Mouse (Mus musculus) kidney, postnatal 36 days (tissue): ENCODE results near the gene Slmap.
"Not testable (repeated sequence)": the region's sequence is repeated elsewhere in the genome, so short reads cannot be mapped to it uniquely, and the experiment has no call there.

Experiments used
- DNase-seq, 2 experiments: peaks; one replicate each; pipeline ENCODE4 v3.0.0; 2021 to 2022; ENCODE audit warnings: mixed read lengths in 2 of 2

Gene Slmap

GRCm38 (mm10) chr14:26532752-26533151 is 2.0 kb downstream of the Slmap start:
- no peak for DNase-seq

- DNase-seq: no peak
Measured at GRCm38 (mm10) chr14:26531410-26532313, 3.1 kb downstream of the Slmap start.

GRCm38 (mm10) chr14:26530350-26530749 is 4.4 kb downstream of the Slmap start:
- DNase-seq: peak; percentile 75 to 86

DNA sequence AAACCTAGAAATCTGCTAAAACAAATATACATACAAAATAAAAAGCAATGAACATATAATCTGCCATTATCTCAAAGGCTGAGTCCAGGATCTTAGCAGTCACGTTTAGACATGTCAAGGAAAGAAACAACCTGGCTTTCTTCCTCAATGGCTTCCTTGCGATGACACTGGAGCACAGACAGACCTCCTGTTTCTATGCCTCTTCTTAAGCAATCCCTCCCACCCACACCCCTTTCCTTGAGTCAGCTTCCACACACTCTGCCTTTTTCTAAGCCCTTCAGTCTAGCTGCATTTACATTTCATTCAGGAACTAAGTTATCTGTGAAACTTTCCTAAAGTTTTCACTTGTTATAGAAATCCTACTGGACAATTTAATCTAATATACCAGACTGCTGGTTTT is 6.4 kb downstream of the Slmap start:
- no peak for DNase-seq

GRCm38 (mm10) chr14:26525955-26526354 is 8.8 kb downstream of the Slmap start:
- DNase-seq: no peak

DNA sequence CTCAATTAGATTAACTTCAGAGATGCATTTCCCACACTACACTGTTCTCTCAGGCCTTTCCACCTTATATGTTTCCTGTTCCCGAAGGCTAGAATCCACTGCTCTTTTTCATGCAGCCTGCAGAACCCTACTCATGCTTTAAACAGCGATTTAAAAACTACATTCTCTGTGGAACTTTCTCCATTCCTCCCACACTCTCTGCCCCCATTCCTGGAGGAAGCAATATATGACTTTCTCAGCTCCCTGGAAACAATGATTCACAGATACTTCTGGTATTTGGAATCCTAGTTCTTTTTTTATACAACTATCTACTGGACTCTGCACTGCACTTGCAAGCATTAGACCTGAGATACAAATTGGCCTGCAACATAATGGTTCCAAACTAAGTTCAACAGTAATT is 11.6 kb downstream of the Slmap start:
- DNase-seq: no peak

GRCm38 (mm10) chr14:26519831-26520230 is 14.9 kb downstream of the Slmap start:
- DNase-seq: no peak

DNA sequence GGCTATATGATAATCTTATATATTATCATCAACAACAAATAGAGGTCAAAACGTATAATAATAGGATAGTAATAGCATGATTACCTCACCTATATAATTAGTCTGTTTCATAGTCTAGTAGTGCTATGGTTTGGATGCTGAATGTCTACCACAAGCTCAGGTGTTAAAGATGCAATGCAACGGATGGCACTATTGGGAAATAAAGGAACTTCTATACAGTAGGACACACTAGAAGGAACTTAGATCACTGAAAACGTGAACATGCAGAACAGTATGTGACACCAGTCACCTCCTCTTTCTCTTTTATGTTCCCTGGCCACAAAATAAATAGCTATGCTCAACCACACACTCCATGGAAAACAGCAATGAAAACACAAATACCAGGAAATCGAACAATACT is 16.9 kb downstream of the Slmap start:
- DNase-seq: no peak

- not testable (repeated sequence) for DNase-seq
Measured at GRCm38 (mm10) chr14:26516232-26516631, 18.5 kb downstream of the Slmap start.

DNA sequence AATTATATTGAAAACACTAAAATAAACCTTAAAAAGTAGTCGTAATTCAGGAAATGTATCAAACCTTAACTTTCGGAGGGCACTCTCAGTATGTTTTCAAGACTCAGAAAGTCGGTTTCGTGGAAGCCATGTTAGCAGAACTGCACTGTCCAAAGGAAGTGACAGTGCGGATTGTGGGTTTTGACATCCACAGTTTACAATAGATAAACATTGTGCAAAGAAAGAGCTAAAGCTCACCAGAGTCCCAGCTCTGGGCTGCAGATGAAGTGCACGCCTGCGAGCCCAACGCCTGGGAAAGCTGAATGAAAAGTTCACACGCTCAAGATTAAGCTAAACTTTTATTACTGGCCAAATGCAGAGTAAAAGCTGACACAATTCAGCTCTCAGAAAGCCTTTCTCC is 18.9 kb downstream of the Slmap start:
- DNase-seq: no peak

DNA sequence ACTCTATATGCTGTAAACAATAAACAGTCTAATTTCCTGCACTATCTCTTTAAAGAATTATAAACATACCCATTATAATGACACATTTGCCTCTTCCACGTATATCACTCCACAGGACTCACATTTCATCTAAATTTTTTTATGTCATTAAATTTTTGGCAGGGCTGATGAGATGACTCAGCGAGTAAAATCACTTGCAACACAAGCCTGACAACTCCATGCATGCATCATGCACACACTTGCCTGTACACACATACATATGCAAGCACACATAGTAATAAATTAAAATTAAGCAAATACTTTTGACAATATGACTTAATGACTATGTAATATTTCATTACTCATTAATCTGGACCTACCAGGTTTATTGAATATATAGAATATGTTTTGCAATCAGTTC is 24.2 kb downstream of the Slmap start:
- no peak for DNase-seq

GRCm38 (mm10) chr14:26508150-26508549 is 26.6 kb downstream of the Slmap start:
- no peak for DNase-seq

DNA sequence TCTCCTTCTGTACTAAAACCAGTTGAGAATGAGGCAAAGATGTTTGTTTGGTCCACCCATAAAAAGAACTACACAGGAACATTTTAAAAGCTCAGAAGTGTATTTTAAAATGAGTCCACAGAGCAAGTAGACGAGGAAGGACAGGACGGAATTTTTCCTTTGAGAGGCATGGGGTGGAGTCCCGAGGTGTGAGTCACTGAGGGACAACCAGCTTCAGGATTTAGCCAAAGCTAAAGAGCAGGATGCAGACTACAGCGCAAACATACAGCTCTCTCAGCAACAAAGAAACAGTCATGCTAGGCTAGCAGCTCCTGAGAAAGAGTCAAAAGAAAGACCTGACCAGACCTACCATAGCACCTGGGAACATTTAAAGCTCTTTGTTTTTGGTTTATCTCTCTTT is 27.4 kb downstream of the Slmap start:
- no peak for DNase-seq

DNA sequence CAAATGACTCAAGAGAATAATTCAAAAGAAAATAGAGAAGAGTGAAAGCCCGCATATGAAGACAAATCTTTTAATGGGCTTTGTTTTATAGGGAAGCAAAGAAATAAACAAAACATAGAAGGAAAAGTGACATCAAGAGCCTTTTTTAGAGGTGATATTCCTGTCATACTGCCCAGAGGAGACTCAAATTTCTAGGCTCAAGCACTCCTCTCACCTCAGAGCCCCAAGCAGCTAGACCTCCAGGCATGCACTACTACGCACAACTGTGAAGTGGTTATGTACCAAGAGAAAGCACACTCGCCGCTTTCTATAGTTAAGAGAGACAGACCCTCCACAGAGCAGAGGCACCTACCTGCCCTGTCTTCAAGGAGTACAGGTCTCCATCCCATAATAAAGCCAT is 30.2 kb downstream of the Slmap start:
- DNase-seq: no peak

GRCm38 (mm10) chr14:26500136-26500933 is 34.4 kb downstream of the Slmap start:
- DNase-seq: no peak

GRCm38 (mm10) chr14:26495021-26495420 is 39.7 kb downstream of the Slmap start:
- DNase-seq: no peak

GRCm38 (mm10) chr14:26491150-26491549 is 43.6 kb downstream of the Slmap start:
- peak; percentile 77 to 87 for DNase-seq

GRCm38 (mm10) chr14:26488329-26489020 is 46.3 kb downstream of the Slmap start:
- peak; percentile 11 to 13 for DNase-seq

DNA sequence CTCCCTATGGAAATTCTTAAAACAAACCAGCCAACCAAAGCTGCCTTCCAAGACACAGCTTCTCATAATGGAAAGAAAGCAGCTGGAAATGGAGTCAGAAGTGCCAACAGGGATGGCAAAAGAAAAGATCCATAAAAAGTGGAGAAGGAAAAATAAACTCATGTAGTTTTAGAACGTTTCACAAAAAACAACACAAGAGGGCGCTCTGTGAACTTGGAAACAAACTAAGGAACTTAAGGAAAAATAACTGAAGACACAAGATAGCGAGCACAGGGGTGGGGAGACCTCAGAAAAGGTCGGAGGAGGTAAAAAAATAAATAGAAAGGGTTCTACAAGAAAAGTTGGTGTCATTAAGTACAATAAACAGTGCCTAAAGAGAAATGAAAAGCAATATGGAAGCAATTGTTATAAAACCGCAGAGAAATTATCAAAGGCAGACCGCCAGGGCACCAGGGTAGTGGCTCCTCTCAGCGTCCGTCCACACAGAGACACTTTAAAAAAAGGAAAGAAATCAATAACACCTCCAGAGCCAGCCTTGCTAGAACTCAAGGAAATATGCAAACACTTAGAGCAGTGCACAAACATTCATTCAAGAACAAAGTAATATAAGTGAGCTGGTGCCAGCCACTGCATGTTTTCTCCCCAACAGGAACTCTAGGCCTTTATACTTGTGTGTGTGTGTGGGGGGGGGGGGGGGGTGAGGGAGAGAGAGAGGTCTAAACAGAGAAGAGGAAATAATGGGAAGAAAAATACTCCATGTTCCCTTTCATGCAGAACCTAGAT is 48.1 kb downstream of the Slmap start:
- DNase-seq: peak; percentile 40 to 50

GRCm38 (mm10) chr14:26481457-26481856 is 53.3 kb downstream of the Slmap start:
- no peak for DNase-seq

DNA sequence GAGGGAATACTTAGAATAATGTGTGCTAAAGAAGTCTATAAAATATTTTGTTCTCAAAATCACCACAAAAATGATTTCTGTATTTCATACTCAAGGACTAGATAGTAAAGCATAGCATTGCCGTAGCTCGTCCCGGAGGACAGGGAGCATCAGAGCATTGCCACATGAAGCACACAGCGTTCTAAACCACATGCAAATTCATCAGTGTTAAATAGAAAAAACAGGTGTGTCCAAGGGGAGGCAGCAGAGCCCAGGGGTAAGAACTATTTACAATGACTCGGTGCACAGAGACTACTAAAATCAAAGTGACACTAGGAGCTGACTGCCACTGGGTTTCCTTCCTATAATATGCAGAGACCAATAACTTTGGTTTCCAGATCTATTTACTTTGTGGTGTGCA is 57.0 kb downstream of the Slmap start:
- no peak for DNase-seq

- DNase-seq: no peak
Measured at GRCm38 (mm10) chr14:26476391-26476790, 58.3 kb downstream of the Slmap start.
